Mouse (Mus musculus): ENCODE measurements around the gene Olfr1243.
"Not testable (repeated sequence)": the region's sequence is repeated elsewhere in the genome, so short reads cannot be mapped to it uniquely, and the experiment has no call there.

Olfr1243 gene

DNA sequence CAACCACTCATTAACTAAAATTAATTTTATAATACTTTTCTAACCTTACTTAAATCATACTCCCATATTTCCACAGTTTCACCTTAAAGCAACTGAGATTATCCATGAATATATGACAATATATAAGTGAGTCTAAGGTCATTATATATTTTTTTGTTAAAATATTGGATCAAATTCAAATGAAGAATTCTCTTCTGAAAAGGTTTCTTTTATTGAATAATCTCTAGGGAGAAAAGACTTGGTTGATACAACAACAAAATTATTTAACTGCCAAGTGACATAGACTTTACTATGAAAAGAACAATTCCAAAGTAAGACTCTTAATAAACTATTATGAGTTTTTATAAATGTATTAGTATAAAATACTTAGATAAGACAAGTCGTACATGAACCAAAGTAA is at the start of gene Olfr1243:
Gene Olfr1243 (minus strand): TSS at position 101 of the 400 bp plus-strand sequence.
- DNase-seq (ENCODE audit: low read depth in 1 of 2, low spot score in 2 of 2) = no peak

DNA sequence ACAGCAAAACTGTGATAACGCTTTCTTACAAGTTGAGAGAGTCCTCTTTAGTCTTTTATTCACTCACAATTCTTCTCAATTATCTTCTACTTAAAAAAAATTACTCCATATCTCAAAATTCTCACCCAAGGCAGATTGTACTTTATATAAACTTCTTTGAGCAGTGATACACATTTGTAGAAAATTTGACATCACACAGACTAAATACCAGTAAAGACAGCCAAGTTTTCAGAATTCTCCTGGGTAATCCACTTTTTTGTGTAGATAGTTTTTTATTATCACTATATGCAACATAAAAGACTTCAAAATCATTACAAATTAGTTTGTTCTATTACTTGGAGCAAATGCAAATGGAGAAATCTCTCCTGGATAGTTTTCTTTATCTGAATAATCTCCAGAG is 47.1 kb upstream of the Olfr1243 start, which contains the start of gene Olfr1245:
Gene Olfr1245 (minus strand): TSS at position 101 of the 400 bp plus-strand sequence.
- DNase-seq (ENCODE audit: low read depth in 1 of 2, low spot score in 2 of 2) = no peak

DNA sequence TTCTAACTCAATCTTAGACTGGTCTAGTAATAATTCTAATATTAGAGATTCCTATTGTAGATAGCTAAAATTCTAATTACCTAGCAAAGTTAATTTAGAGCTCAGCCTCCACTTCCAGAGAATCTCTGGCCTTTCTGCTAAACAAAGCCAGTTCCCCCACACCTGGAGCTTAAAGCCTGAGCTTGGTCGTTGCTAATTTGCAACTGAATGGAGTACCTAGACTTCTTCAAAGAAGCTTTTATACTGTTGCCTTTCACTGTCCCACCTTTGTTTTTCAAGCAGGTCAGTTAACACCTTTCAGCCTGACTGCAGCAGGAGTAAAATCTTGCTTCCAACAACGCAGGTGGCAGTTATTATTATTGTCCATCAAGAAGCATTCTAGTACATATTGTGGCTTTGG is 31.4 kb upstream of the Olfr1243 start:
- not testable (repeated sequence) for DNase-seq (ENCODE audit: low read depth in 1 of 2, low spot score in 2 of 2)

DNA sequence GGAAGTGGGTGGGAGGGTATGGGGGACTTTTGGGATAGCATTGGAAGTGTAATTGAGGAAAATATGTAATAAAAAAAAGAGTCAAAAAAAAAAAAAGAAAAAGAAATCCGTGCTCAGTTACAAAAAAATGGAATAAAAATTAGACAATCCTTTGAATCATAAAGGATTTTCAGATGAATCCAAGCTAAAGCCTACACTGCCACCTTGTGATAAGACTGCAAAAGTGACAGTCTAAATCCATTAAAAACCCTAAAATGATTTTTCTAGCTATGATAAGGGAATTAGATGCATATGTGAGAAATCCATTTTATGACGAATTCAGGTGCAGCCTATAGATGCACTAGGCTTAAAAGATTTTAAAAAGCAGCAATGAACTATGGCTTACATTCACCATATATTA is 13.2 kb upstream of the Olfr1243 start:
- no peak for DNase-seq (ENCODE audit: low read depth in 1 of 2, low spot score in 2 of 2)

DNA sequence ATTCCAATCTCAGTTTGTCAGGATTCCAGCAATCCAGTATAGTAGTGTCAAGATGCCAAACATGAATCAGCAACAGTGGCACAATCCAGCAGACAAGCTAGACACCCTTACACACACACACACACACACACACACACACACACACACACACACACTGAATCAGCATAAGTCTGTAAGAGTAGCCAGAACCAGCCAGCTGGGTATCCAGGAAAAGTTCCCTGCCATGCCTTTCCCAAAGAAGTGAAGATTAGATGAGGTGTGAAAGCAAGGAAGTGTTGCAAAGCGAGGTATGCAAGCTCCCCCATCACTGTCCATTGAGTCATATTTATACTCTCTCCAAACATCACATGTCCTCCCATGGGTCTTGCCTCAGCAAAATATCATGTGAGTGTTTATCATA is 8.6 kb upstream of the Olfr1243 start:
- DNase-seq (ENCODE audit: low read depth in 1 of 2, low spot score in 2 of 2) = no peak

DNA sequence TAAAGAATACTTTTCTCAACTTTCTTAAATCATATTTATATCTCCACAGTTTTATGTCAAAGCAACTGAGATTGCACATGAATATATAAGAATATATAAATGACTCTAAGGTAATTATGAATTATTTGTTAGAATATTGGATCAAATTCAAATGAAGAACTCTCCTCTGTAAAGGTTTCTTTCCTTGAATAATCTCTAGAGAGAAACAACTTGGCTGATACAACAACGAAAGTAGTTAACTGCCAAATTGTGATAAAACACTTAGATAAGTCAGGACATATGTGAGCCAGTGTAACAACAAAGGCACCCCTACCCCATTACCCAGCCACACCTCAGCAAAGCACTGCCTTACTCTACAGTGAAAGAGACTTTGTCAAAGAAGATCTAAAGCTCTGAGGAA is 33.1 kb downstream of the Olfr1243 start, which contains the start of gene Olfr1242:
Gene Olfr1242 (minus strand): TSS at position 101 of the 400 bp plus-strand sequence.
- DNase-seq (ENCODE audit: low read depth in 1 of 2, low spot score in 2 of 2) = no peak

DNA sequence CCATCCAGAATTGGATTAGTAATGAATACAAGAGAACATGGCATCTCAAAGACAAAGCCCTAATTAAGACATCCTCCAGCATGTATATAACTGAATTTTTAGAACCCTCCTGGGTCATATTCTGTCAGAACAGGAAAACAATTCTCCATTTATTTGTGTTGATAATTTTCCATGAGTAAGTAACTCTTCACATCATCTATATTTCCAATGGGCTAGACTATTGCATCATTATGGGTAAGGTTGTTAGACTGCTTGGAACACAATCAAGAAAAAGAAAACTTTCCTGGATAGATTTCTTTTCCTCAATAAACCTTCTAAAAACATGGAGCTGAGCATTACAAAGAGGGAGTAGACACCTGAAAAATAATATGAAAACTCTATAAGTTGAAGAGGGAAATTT is 44.3 kb downstream of the Olfr1243 start, which contains the start of gene Olfr1241:
Gene Olfr1241 (minus strand): TSS at position 101 of the 400 bp plus-strand sequence.
- DNase-seq (ENCODE audit: low read depth in 1 of 2, low spot score in 2 of 2) = no peak
